Mouse (Mus musculus) frontal cortex, adult (tissue): ENCODE measurements around the gene Kdm8.
A peak's percentile ranks its signal among the peaks of the same experiment; 100 is the strongest.

Experiments
- ATAC-seq: cut with Nextera tagmentation; 2 replicates; pipeline ENCODE4 v1.9.2; 2017; ENCODE audit warnings: mild to moderate bottlenecking, moderate library complexity, mixed read lengths; ENCODE audit not compliant: low TSS enrichment

Gene Kdm8

GRCm38 (mm10) chr7:125462200-125462599, 17.7 kb downstream of the Kdm8 start:
- no peak for ATAC-seq

GRCm38 (mm10) chr7:125469937-125470336, 25.5 kb downstream of the Kdm8 start:
- peak; percentile 72 for ATAC-seq

- no peak for ATAC-seq
Observed at GRCm38 (mm10) chr7:125470901-125471300, 26.4 kb downstream of the Kdm8 start.

GRCm38 (mm10) chr7:125471991-125472741, 27.7 kb downstream of the Kdm8 start:
- peak; percentile 82 for ATAC-seq

- ATAC-seq, result no peak
Observed at GRCm38 (mm10) chr7:125474535-125474934, 30.1 kb downstream of the Kdm8 start.

GRCm38 (mm10) chr7:125475601-125476251, 31.2 kb downstream of the Kdm8 start:
- 0 out of 2 replicates have a peak, but pooled peaks have one; percentile 27 for ATAC-seq

- no peak for ATAC-seq
Observed at GRCm38 (mm10) chr7:125478391-125478984, 34.0 kb downstream of the Kdm8 start.

GRCm38 (mm10) chr7:125480518-125480917, 36.0 kb downstream of the Kdm8 start:
- ATAC-seq, result no peak

GRCm38 (mm10) chr7:125482339-125482738, 37.9 kb downstream of the Kdm8 start:
- ATAC-seq, result no peak

- no peak for ATAC-seq
Observed at GRCm38 (mm10) chr7:125482886-125483285, 38.4 kb downstream of the Kdm8 start.

GRCm38 (mm10) chr7:125484791-125485190, 40.3 kb downstream of the Kdm8 start:
- ATAC-seq, result no peak

GRCm38 (mm10) chr7:125486121-125486630, 41.7 kb downstream of the Kdm8 start:
- ATAC-seq, result no peak

- ATAC-seq, result no peak
Observed at GRCm38 (mm10) chr7:125487126-125487525, 42.6 kb downstream of the Kdm8 start.

- no peak for ATAC-seq
Observed at GRCm38 (mm10) chr7:125488706-125489105, 44.2 kb downstream of the Kdm8 start.

GRCm38 (mm10) chr7:125489636-125490035, 45.2 kb downstream of the Kdm8 start:
- ATAC-seq, result no peak

- peak; percentile 100 for ATAC-seq
Observed at GRCm38 (mm10) chr7:125490947-125491735, 46.7 kb downstream of the Kdm8 start, which contains the start of gene Nsmce1. Gene Nsmce1 (minus strand): TSS chr7:125491596.

- ATAC-seq, result no peak
Observed at GRCm38 (mm10) chr7:125491760-125492159, 47.3 kb downstream of the Kdm8 start.

- ATAC-seq, result no peak
Observed at GRCm38 (mm10) chr7:125492551-125492950, 48.1 kb downstream of the Kdm8 start.

GRCm38 (mm10) chr7:125495864-125496440, 51.5 kb downstream of the Kdm8 start:
- ATAC-seq, result no peak

GRCm38 (mm10) chr7:125499927-125500868, 55.7 kb downstream of the Kdm8 start:
- ATAC-seq, result peak; percentile 74
